Mouse (Mus musculus): ENCODE measurements at regions not wholly inside any gene's neighbourhood (a gene's known extent, or its start where the extent isn't known, plus 50 kb on each side); places are given as distances from the start of the nearest gene placed in this dataset.

GRCm38 (mm10) chr4:54407930-54408329 lies 536.9 kb upstream of the Zfp462 start:
- no peak overlapping the region for H3K27ac ChIP-seq (ENCODE audit: insufficient read depth, low read depth, low read length)
- WGBS, result 56% methylated on average over 2 of the region's 2 CpGs
- H3K27me3 ChIP-seq (replicated peaks; ENCODE audit: control insufficient read depth, insufficient read depth, low read length), result no peaks in the 10 kb centered on the region
- DNase-seq, result no peak
- no peaks in the 10 kb centered on the region for H3K36me3 ChIP-seq (ENCODE audit: control insufficient read depth, insufficient read depth, low read length)
- no peaks in the 10 kb centered on the region for H3K4me1 ChIP-seq (ENCODE audit: control insufficient read depth, insufficient read depth, low read length)
- no peak overlapping the region for H3K4me3 ChIP-seq (ENCODE audit: insufficient read depth, low read depth, low read length)
- TF ChIP-seq CTCF (conservative IDR thresholded peaks at IDR 0.05; ENCODE audit: insufficient read depth, insufficient read length, low read depth, low read length) (no peak), POLR2A (IDR thresholded peaks at IDR 0.05; ENCODE audit: low read depth, low read length) (no peak)

GRCm38 (mm10) chr4:54430789-54431188 lies 514.1 kb upstream of the Zfp462 start:
- H3K27me3 ChIP-seq (replicated peaks; ENCODE audit: control insufficient read depth, insufficient read depth, low read length), result no peaks in the 10 kb centered on the region
- no peak for DNase-seq
- 66% methylated on average over 3 of the region's 3 CpGs for WGBS
- no peak for TF ChIP-seq POLR2A (IDR thresholded peaks at IDR 0.05; ENCODE audit: low read depth, low read length)
- TF ChIP-seq CTCF (conservative IDR thresholded peaks at IDR 0.05; ENCODE audit: insufficient read depth, insufficient read length, low read depth, low read length), result no peak
- H3K36me3 ChIP-seq (ENCODE audit: control insufficient read depth, insufficient read depth, low read length), result no peaks in the 10 kb centered on the region
- no peak overlapping the region for H3K27ac ChIP-seq (ENCODE audit: insufficient read depth, low read depth, low read length)
- no peak overlapping the region for H3K4me3 ChIP-seq (ENCODE audit: insufficient read depth, low read depth, low read length)
- no peaks in the 10 kb centered on the region for H3K4me1 ChIP-seq (ENCODE audit: control insufficient read depth, insufficient read depth, low read length)

GRCm38 (mm10) chr4:54460596-54460995 lies 484.3 kb upstream of the Zfp462 start:
- TF ChIP-seq POLR2A (IDR thresholded peaks at IDR 0.05; ENCODE audit: low read depth, low read length) (no peak), CTCF (conservative IDR thresholded peaks at IDR 0.05; ENCODE audit: insufficient read depth, insufficient read length, low read depth, low read length) (no peak)
- Histone ChIP-seq H3K27ac (ENCODE audit: insufficient read depth, low read depth, low read length) (no peak overlapping the region), H3K4me3 (ENCODE audit: insufficient read depth, low read depth, low read length) (no peak overlapping the region), H3K27me3 (replicated peaks; ENCODE audit: control insufficient read depth, insufficient read depth, low read length) (no peaks in the 10 kb centered on the region), H3K36me3 (ENCODE audit: control insufficient read depth, insufficient read depth, low read length) (no peaks in the 10 kb centered on the region), H3K4me1 (ENCODE audit: control insufficient read depth, insufficient read depth, low read length) (no peaks in the 10 kb centered on the region)
- DNase-seq, result no peak
- WGBS, result 83% methylated on average over 2 of the region's 2 CpGs

DNA sequence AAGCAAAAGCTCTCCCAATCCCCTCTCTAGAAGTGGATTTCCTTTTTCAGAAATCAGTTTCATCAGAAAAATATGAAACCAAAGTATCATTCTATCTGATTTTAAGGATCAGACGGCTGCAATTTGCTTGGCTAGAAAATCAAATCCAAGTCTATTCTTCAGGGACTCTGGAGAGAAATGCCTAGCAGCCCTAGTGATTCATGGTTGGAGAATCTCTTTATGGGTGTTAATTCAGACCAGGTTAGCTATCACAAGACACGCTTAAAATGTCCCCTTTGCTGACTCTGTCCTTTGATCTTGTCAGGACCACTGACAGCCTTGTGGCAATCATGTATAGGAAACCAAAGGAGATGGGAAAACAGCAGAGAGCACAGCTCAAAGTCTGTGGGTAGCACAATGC lies 475.7 kb upstream of the Zfp462 start:
- Histone ChIP-seq H3K36me3 (ENCODE audit: control insufficient read depth, insufficient read depth, low read length) (no peaks in the 10 kb centered on the region), H3K4me3 (ENCODE audit: insufficient read depth, low read depth, low read length) (no peak overlapping the region), H3K27ac (ENCODE audit: insufficient read depth, low read depth, low read length) (no peak overlapping the region), H3K4me1 (ENCODE audit: control insufficient read depth, insufficient read depth, low read length) (no peaks in the 10 kb centered on the region), H3K27me3 (replicated peaks; ENCODE audit: control insufficient read depth, insufficient read depth, low read length) (no peaks in the 10 kb centered on the region)
- DNase-seq, result no peak
- 74% methylated on average over 2 of the region's 2 CpGs for WGBS
- TF ChIP-seq CTCF (conservative IDR thresholded peaks at IDR 0.05; ENCODE audit: insufficient read depth, insufficient read length, low read depth, low read length) (no peak), POLR2A (IDR thresholded peaks at IDR 0.05; ENCODE audit: low read depth, low read length) (no peak)

DNA sequence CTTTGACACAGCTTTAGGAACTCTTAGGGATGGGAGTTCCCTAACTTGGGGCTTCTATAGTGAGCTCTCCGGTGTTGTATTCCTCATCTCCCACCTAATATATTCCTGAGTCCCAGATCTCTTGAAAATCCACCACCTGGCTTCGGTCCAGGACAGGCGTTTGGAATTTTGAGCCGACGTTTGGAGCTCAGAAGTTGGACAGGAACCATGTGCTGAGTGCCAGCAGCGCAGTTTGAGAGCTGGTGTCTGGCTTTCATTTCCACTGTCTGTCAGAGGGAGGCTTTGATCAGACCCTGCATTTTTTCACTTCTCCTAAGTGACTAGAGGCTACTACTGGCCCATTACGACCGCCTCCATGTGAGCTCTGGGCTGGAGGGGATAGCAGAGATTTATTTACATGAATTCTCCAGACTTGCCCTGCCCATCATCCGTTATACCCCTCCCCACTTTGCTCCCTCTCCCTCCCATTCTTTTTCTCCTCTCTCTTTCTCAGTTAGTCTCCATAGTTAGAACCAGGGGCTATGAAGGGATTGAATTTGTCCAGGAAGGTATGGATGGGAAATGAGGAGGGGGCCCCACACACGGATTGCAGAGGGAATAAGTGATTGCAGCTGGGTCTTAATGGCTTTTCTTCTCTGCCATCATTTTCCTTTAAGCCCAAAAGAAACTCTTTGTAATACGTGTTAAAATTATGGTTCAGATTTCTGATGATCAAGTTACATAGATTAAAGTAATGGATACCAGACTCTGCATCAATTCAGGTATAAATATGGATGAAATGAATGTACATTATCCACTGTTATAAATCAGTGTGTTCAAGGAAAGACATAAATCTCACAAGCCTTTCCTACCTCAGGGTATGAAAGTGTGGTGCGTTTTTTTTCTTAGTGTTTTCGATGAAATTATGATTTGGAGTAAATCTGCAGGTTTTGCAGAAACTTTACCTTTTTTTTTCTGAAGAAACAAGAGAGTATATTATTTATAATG lies 474.5 kb upstream of the Zfp462 start:
- no peaks in the 10 kb centered on the region for H3K27me3 ChIP-seq (replicated peaks; ENCODE audit: control insufficient read depth, insufficient read depth, low read length)
- no peak overlapping the region for H3K4me3 ChIP-seq (ENCODE audit: insufficient read depth, low read depth, low read length)
- TF ChIP-seq POLR2A (IDR thresholded peaks at IDR 0.05; ENCODE audit: low read depth, low read length) (no peak), CTCF (conservative IDR thresholded peaks at IDR 0.05; ENCODE audit: insufficient read depth, insufficient read length, low read depth, low read length) (no peak)
- DNase-seq, result peak; percentile 15
- H3K4me1 ChIP-seq (ENCODE audit: control insufficient read depth, insufficient read depth, low read length), result no peaks in the 10 kb centered on the region
- H3K27ac ChIP-seq (ENCODE audit: insufficient read depth, low read depth, low read length), result no peak overlapping the region
- no peaks in the 10 kb centered on the region for H3K36me3 ChIP-seq (ENCODE audit: control insufficient read depth, insufficient read depth, low read length)
- 44% methylated on average over 13 of the region's 13 CpGs for WGBS

- TF ChIP-seq CTCF (conservative IDR thresholded peaks at IDR 0.05; ENCODE audit: insufficient read depth, insufficient read length, low read depth, low read length) (no peak), POLR2A (IDR thresholded peaks at IDR 0.05; ENCODE audit: low read depth, low read length) (no peak)
- H3K36me3 ChIP-seq (ENCODE audit: control insufficient read depth, insufficient read depth, low read length), result no peaks in the 10 kb centered on the region
- WGBS, result 47% methylated on average over 1 of the region's 1 CpGs
- no peak overlapping the region for H3K4me3 ChIP-seq (ENCODE audit: insufficient read depth, low read depth, low read length)
- no peak for DNase-seq
- H3K27ac ChIP-seq (ENCODE audit: insufficient read depth, low read depth, low read length), result no peak overlapping the region
- H3K27me3 ChIP-seq (replicated peaks; ENCODE audit: control insufficient read depth, insufficient read depth, low read length), result no peaks in the 10 kb centered on the region
- H3K4me1 ChIP-seq (ENCODE audit: control insufficient read depth, insufficient read depth, low read length), result no peaks in the 10 kb centered on the region
These were observed 473.8 kb upstream of the Zfp462 start for GRCm38 (mm10) chr4:54471009-54471408.

GRCm38 (mm10) chr4:54481766-54482165 lies 463.1 kb upstream of the Zfp462 start:
- TF ChIP-seq POLR2A (IDR thresholded peaks at IDR 0.05; ENCODE audit: low read depth, low read length), result no peak
- TF ChIP-seq CTCF (conservative IDR thresholded peaks at IDR 0.05; ENCODE audit: insufficient read depth, insufficient read length, low read depth, low read length), result no peak
- Histone ChIP-seq H3K36me3 (ENCODE audit: control insufficient read depth, insufficient read depth, low read length) (no peaks in the 10 kb centered on the region), H3K4me1 (ENCODE audit: control insufficient read depth, insufficient read depth, low read length) (no peaks in the 10 kb centered on the region), H3K4me3 (ENCODE audit: insufficient read depth, low read depth, low read length) (no peak overlapping the region), H3K27me3 (replicated peaks; ENCODE audit: control insufficient read depth, insufficient read depth, low read length) (no peaks in the 10 kb centered on the region), H3K27ac (ENCODE audit: insufficient read depth, low read depth, low read length) (no peak overlapping the region)
- WGBS, result 38% methylated on average over 2 of the region's 2 CpGs
- DNase-seq, result no peak

All from kidney, adult 2 months (tissue).